Mouse (Mus musculus) cortical plate, adult 2 months (tissue): ENCODE measurements around the gene Bean1.
"Not testable (repeated sequence)": the region's sequence is repeated elsewhere in the genome, so short reads cannot be mapped to it uniquely, and the experiment has no call there.

Experiments
- CTCF ChIP-seq: fragments of 200-500 bp; IDR thresholded peaks from 2 replicates; pipeline ENCODE4 v1.5.1; 2011; ENCODE audit warnings: mild to moderate bottlenecking, control low read depth, low read length; ENCODE audit not compliant: insufficient read depth; ENCODE audit errors: extremely low read depth
- POLR2A ChIP-seq: fragments of 200-500 bp; IDR thresholded peaks from 2 replicates; pipeline ENCODE4 v1.6.1; 2011; ENCODE audit warnings: mild to moderate bottlenecking, low read length, control low read depth; ENCODE audit not compliant: insufficient read depth; ENCODE audit errors: extremely low read depth

GRCm38 (mm10) chr8:104261802-104262201, 91.6 kb downstream of the Bean1 start:
- not testable (repeated sequence) for TF ChIP-seq CTCF, POLR2A
